Mouse (Mus musculus): ENCODE results near the gene A930018P22Rik.

DNA sequence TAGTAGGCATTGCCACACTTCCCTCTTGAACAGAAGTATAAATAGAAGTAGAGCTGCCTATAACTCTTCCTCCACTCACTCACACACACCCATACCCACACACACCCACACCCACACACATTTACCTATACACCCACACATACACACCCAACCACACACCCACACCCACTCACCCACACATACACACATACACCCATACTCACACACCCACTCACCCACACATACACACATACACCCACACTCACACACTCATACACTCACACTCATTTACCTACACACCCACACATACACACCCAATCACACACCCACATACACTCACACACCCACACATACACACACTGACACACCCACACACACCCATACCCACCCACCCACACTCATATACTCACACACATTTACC, 40.1 kb upstream of the A930018P22Rik start:
- no peak for TF ChIP-seq UBTF (IDR thresholded peaks at IDR 0.05; ENCODE audit: low read depth, low read length)
- no peak for TF ChIP-seq TBP (conservative IDR thresholded peaks at IDR 0.05; ENCODE audit: low read depth, low read length)
- no peak for TF ChIP-seq ETS1 (conservative IDR thresholded peaks at IDR 0.05; ENCODE audit: low read depth, low read length)
- TF ChIP-seq JUN (IDR thresholded peaks at IDR 0.05; ENCODE audit: insufficient read depth, low read depth, low read length) = no peak
- TF ChIP-seq TCF12 (IDR thresholded peaks at IDR 0.05; ENCODE audit: low read depth, low read length) = no peak
- no peak for TF ChIP-seq KAT2A (IDR thresholded peaks at IDR 0.05; ENCODE audit: insufficient replicate concordance, low read length)
- no peak for TF ChIP-seq MAX (IDR thresholded peaks at IDR 0.05; ENCODE audit: low read length)
- TF ChIP-seq POLR2A (IDR thresholded peaks at IDR 0.05; ENCODE audit: low read depth, low read length) = no peak
- no peak for TF ChIP-seq EP300 (IDR thresholded peaks at IDR 0.05; ENCODE audit: low read length)
